Mouse (Mus musculus) adrenal gland, adult 8-10 months (tissue): Measurements from ENCODE around the gene Siae. TPM values are rescaled to one million over a fixed set of nuclear protein-coding genes. Genes with fewer than 3 reads are reported as not detected.
A peak's percentile ranks its signal among the peaks of the same experiment; 100 is the strongest.

Source experiments
- DNase-seq: peaks from one replicate; pipeline ENCODE4 v3.0.0; 2022
- total RNA-seq, 4 experiments: library from RNA; stranded (reverse); gene quantifications; 2 replicates each; pipeline ENCODE4 v1.2.4; 2022

Gene Siae
- total RNA-seq, 4 experiments from 2014 or later, result 20.8 to 30.8 (median 23.8) TPM

DNA sequence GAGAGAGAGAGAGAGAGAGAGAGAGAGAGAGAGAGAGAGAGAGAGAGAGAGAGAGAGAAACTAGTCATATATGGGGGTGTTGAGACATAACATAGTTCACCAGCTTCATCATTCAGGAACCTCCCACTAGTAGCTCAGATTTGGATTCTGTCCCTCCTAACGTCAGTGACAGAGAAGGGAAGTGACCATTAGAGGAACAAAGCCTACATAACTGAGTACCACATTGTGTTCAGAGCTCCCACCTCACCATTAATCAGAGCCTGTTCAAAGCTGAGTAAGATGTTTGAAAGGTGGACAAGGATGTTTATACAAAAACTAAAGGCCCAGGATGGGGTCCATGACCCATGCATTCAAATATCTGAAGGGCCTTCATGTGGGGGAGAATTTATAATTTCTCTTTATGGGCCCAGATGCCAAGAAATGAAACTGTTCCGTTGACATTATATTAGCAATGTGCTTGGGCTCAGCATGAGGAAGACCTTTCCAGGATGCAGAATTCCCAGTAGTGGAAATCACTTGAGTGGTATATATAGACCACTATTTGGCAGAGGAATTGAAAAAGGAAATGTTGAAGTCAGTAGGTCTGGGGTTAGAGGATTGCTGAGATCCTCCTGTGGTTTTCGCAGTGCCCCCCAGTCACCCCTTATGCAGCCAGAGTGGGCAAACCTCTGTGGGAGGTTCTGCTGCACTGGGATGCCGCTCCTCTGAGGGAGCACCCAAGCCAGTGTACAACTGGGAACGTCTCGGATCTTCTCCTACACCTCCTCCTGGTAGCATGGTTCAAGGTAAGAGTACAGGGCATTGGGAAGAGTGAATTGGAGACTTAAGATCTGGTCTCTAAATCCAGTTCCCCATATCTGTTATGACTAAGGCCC is 14.6 kb upstream of the Siae start:
- no peak for DNase-seq

DNA sequence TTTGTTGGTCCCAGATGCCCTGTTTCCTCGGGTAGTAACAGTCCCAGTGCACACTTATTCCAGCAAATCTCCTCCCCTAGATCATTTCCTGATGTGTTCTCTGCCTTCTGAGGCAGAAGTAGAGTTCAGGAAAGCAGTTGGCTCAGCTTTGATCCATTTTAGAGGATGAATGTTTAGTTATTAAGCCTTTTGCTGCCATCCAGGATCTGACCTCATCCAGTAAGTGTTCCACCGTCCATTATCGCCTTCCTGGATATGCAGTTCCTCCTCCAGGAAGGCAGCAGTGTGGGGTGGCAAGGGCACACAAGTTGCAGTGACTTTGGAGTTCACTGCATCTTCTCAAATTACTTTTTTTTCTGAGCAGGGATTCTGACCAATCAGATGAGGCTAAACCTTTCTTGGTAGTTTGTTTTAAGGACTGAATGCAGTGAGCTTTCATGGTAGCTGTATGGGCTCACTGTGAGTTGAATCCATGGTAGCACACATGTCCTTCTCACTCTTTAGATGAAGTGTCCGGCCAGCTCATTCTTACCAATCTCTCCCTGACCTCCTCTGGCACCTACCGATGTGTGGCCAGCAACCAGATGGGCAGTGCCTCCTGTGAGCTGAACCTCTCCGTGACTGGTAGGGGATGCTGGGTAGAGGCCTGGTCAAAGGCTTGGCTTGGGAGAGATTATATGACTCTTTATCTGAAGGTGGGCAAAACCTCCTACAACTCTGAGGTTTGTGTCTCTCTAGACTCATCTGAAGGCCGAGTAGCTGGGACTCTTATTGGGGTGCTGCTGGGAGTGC is 13.5 kb upstream of the Siae start:
- no peak for DNase-seq

DNA sequence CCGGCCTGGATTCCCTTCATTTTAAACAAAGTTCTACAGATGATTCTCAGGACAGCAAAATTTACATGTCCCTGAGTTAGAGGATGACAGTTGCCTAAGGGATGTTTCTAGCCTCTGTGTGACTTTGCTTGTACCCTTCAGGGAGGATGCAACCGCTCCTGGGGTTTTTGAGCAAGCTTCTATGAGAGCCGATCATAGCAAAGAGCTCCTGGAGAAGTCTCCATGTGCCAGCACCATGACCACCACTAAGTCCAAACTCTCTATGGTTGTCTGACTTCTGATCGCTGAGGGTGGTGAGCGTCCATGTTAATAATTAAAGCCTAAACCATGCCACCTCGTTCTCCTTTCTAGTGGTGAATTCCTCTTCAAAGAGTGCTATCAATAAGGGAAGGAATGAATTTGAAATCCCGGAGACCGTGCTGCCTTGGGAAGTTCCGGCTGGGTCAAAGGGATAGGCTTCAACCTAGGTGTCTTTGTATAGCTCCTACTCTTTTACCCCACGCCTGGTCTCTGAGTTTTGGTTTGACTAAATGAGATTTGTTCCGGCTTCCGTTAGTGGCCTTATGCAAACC is 11.5 kb upstream of the Siae start:
- DNase-seq, result no peak

DNA sequence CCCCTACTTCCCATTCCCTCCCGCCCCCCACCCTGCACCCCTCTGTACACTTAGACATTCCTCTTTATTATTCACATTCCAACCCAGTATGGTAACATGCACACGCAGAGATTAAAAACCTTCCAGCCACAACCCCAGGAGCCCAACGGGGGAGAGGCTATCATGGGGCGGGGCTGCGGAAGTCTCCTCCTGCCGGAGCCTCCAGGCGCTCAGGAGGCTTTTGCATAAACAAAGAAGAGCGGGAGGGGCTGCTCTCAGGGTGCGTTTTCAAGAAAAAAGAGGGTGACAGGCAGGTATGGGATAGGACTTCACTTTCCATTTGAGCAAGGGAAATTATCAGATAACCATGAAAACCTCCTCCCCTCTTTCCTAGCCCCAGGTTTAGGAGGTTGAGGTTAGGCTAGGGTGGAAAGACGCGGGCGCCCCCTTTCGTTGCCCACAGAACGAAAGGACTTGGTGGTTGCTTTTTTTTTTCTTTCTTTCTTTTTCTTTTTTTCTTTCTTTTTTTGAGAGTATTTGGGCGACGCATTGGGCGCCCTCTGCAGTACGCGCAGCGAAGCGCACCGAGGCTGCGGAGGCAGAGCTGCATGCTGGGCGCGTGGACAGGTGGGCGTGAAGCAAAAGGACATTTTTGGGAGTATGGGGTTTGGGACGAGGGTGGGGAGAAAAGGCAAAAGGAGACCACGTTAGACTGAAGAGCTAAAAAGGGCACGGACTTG is 10.9 kb upstream of the Siae start:
- DNase-seq, result no peak

DNA sequence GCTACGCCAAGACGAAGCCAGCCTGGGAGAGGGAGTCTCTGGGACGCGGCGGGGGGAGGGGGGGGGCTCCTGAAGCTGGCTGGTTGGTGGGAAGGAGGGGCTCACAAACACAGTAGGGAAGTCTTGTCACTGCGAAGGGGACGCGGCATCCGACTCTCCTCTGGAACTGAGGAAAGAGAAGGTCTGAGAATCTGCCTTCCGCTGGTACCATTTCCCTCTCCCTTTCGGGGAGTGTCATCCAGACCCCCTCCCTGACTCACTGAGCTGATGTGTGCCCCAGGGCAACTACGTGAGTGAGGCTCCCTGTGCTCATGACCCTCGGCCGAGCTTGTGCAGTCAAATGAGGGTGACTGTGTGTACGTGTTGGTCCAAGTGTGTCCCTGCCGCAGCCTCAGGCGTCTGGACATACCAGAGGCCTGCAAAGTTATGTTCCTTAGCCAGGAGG is 10.3 kb upstream of the Siae start:
- DNase-seq, result no peak

DNA sequence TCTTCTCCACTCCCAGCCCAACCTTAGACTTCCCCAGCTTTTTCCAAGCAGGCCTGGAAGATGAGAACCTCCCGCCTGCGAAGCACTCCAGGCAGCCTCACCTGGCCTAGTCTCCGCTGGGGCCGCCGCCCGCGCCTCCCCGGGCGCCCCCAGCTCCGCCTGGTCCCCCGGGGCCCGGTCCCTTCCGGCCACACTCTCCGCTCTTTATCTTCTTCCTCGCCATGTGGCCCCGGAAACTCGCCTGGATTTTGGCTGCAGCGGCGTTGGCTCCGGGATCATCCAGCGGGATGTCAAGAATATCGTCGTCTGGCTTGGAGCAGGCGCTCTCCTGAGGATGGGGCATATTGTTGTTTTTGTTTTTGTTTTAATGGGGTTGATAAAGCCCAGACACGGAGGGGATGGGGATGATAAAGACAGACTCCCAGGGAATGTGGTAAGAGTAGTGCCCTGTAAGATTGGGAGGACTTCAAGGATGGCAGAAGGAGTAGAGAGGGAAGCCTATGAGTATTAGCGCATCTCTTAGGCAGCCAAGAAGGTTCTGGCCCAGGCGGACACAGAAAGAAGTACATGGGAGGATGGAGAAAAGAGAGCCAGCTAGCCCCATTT is 9.5 kb upstream of the Siae start:
- no peak for DNase-seq

DNA sequence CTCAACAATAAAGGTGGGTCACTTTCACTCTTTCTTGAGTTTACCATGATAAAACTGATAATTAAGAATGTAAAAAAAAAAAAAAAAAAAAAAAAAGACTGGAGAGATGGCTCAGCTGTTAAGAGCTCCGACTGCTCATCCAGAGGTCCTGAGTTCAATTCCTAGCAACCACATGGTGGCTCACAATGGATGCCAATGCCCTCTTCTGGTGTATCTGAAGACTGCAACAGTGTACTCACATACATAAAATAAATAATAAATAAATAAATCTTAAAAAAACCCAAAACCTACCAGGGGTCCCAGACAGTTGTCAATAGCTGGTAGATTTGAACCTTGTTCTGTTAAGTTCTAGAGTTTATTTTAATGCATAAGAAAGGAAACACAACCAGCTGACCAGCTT is 8.6 kb upstream of the Siae start:
- DNase-seq, result no peak

DNA sequence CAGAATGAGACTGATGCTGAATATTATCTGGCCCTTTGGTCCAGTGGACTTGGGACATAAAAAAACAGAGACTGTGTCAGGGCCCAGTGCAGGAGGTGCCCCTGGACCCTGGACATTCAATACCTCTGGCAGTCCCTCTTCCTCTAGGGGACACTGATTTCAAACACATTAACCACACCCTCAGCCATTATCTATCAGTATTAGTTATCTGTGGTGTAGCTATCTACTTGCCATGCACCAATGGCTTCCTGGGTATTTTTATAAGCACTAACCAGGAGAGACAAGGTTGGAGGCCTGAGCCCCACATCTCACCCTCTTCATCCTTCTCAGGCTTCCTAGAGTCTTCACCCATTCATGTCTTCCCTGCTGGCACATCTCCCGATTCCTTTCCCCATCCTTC is 5.1 kb upstream of the Siae start:
- no peak for DNase-seq

DNA sequence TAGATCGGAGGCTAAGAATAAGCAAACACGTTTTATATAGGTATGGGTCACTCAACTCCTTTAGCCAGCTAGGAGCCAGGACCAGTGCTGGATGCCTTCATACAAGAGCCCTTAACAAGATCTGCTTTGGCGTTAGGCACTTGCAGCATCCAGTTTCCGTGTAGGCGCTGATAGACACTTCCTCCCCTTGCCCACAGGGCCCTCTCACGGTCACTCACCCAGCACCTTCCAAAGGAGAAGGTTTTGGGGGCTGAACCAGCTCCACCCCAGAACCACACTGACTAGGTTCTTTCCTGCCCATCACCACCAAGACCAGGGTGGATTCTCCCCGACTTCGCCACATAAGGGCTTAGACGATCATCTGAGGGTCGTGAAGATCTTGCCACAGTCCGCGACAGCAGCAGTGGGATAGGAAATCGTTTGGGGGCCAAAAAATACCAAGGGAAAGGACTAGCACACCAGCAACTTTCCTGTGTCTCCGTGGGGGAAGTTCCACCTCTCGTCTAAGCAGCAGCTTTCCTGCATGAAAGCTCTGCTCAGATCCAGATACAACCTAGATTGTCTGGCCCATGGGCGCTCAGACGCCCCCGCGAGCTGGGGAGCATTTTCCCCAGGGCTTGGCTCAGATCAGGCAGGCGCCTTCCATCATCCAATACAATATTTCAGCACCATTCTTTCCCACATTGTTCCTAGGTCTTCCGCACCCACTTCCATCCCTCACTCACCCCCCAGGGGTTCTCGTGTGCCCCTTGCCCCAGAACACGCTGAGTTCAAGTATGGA is 3.6 kb upstream of the Siae start:
- DNase-seq, result no peak

DNA sequence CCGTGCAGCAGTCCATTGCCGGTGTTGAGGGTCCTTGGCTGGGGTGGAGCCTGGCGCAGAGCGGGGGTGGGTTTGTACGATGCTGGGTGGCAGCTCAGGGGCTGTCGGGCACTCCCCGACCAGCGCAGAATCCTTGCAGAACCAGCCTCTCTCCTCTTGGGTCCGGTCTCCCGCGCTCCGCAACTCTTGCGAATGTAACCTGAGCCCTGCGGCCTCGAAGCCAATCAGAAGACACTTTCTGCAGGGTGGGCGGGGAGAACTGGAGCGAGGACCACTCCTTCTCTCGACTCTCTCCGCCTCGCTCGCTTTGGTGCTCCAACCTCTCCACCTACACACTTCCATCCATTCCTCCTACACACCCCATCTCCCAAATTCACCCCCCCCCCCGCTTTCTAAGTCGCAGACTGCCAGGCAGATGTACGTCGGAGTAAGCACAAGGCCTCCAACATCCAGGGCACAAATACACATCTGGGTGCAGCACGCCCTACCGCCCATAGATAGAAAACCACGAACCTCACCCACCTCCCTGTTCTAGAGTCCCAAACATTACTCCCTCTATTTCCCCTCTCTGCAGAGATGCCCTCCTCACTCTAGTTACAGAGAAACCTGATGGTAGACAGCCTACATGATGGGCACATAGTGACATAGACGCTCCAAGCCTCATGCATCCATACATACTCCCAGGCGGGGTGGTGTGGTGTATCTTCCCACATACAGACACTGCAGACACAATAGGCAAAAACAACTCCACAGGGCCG is 2.8 kb upstream of the Siae start, which contains the start of gene Nrgn:
TSS of gene Nrgn (minus strand) at position 369 of the 758 bp plus-strand sequence.
- DNase-seq, result peak; percentile 76

DNA sequence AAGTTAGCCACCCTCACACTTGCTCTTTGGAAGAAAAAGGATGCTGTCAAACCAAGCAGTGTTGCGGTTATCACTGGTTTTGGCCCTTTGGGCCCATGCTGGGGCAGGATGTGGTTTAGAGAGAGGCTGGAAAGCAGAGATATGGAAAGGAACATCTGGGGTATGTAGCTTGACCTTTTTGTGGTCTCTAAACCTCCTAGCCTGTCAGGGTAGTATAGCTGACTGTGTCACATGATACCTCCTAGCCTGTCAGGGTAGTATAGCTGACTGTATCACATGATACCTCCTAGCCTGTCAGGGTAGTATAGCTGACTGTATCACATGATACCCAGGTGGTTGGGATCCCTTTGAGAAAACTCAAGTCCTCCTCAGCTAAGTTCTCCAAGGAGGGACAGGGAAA is 1.2 kb upstream of the Siae start:
- no peak for DNase-seq

DNA sequence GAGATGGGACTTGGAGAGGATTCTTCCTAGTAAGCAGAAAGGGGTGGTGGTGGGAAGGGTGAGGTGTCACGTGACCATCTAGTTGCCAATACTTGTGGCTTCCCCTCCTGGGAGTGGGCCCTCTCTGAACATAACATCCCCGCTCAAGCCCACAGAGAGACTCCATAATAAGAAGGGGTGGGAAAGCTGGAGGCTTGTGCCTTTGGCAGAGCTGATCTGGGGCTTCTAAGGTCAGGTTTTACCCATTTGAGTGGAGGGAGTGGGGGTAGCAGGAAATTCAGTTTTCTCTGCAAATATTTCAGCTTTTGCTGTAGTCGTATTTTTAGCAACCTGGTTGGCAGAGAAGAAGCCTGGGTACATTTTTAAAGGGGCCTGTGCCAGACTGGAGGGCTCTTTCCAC is 868 bp downstream of the Siae start:
- DNase-seq, result no peak

DNA sequence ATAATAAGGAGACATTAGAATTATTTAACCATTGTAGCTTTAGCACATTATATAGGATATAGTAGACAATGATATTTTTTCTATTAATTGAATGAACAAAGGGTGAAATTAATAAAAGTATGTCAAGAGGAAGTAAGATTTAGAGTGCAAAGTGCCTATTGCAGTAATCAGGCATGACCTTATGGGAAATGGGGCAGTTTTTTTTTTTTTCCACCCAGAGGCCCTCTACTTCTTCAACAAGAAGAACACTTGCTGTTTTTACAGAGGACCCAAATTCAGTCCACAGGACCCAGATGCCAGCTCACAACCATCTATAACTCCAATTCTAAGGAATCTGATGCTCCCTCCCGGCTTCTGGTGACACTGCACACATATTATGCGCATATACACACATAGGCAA is 5.1 kb downstream of the Siae start:
- no peak for DNase-seq

DNA sequence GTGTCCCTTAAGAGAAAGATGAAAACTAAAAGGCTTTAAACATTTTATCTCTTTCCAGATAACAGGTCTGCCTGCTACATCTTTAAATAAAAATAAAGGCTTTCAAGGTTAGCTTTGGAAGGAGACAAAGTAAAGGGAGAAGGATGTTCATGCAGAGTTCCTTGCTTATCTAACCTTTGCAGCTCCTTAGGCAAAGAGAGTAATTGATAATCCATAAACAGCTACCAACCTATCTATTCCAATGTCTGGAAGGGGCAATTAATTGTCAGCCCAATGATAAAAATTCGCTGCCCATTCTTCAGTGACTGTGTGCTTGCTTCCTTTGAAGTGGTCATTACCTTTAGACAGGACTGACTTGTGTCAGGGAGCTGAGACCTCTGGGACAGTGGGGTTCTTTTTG is 8.3 kb downstream of the Siae start:
- no peak for DNase-seq

DNA sequence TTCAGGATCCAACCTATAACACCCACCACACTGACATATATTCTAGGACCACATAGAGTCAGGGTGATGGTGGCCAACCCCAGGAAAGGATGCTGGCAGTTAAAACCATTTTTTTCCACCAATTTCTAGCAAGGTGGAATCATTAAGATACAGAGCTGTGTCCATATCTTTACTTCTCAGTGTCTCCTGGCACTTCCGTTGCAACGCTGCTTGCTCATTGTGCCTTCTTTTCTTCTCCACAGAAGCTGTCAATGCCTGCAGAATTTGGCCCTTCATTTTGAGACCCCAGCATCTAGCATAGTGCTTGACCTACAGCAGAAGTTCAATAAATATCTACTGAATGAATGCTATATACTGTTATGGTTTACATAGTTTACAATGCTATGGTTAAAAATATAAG is 11.5 kb downstream of the Siae start:
- DNase-seq, result no peak

DNA sequence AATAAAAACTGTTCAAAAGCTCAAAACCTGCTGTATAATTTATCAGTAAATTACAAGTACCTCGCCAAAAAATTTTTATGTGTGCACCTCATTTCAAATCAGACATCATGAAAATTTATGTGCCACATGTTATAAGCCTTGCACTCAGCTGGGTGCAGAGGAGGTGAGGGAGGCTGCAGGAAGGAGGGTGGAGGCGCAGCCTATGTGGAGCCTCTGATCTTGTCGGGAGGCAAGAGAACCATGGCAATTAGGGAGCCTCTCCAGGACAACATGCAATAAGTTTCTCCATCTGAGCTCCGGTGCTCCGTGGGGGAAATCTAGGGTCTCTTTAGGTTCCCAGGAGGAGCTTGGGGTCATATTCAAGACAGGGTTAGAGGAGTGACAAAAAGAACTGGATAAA is 12.0 kb downstream of the Siae start:
- DNase-seq, result no peak

DNA sequence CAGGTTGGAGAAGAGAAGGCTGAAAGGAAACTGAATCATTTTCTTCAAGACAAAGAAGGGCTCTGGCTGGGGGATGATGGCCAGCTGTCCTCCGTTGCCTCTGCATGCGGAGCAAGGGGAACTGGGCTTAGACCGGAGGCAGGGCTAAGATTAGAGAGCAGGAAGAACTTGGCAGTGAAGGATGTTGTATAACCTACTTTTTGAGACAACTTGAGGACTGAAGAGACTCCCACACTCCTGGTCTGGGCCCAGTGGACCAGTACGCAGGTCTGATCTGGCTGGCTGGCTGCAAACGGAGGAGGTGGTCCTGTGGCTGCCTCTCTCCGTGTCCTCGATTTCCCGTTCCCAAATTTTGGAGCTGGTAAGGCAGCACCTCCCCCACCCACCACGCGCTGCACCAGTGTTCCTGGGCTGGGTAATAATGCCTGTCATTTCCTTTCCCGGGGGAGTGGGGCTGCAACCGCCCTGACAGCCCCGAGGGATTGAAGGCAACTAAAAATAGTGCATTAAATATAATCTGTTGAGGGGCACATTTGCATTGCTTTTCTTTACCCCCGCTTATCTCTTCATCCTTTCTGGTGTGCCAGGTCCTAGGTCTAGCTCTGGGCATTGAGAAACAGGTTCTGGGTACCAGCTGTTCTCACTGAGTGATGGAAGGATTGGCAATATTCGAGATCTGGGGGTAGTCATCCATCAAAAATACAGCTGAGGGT is 12.6 kb downstream of the Siae start:
- DNase-seq, result no peak

DNA sequence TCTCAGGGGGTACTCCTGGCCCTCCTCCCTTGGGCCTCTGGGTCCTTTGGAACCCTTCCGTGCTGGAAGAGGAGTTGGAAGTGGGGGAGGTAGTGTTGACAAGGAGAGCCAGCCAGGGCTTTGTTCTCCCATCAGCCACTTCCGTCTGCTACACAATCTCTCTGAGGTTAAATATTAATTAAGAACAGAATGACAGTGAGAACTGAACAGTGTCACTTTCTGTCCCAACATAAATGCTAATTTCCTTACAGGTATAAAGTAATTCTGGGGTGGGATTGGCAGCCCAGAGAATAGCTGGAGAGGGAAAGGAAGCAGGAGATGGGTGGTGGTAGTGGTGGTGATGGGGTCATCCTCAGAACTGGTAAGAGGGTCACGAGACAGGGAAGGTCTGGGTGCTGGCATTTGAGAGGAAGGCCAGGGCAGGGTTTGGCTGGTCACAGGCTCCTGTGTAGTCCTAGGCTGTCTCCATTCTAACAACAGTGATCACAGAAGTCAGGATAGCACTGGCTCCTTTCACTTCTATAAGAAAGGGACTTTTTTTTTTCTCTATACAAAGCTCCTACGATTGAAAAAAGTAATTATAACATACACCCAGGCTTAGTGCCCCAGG is 13.2 kb downstream of the Siae start:
- no peak for DNase-seq

DNA sequence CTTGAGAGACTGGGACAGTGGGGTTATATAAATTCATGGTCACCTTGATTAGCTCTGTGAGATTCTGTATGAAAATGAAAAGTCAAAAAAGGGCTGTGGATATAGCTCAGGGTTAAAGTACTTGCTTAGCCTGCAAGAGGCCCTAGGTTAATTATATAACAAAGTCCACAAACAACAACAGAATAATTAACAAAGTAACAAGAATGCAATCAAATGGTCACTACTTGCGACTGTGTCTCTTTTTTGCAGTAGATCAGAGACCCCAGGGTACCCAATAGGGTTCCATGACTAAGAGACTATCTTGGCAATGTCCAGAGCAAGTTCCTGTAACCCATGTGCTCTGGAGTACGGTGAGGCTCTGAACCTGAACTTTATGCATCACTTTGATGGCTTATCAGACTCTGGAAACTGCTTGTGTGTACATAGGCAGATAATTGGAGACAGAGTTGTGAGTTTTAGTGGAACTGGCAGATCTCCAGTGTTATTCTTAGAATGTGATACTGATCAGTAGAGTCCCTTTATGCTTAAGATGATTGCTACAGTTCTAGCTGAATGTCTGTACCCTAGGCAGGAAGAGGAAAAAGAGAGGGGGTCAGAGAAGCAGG is 13.8 kb downstream of the Siae start:
- no peak for DNase-seq
